Mouse (Mus musculus) retina, postnatal 1 day (tissue): ENCODE measurements around the gene Zscan25.
A peak's percentile ranks its signal among the peaks of the same experiment; 100 is the strongest.
"Not testable (repeated sequence)": the region's sequence is repeated elsewhere in the genome, so short reads cannot be mapped to it uniquely, and the experiment has no call there.

Experiments
- DNase-seq: peaks from one replicate; pipeline ENCODE4 v3.0.0-alpha.2; 2012

Gene Zscan25

GRCm38 (mm10) chr5:145280371-145281143 lies at the start of gene Zscan25:
TSS of gene Zscan25 (plus strand) at chr5:145280500.
- DNase-seq, result peak; percentile 96

GRCm38 (mm10) chr5:145230641-145231040 lies 49.7 kb upstream of the Zscan25 start:
- DNase-seq, result no peak

GRCm38 (mm10) chr5:145231367-145231871 lies 48.9 kb upstream of the Zscan25 start, which contains the start of gene Zfp655:
TSS of gene Zfp655 (plus strand) at chr5:145231715.
- DNase-seq, result peak; percentile 98

GRCm38 (mm10) chr5:145231893-145232411 lies 48.3 kb upstream of the Zscan25 start:
- no peak for DNase-seq

- peak; percentile 46 for DNase-seq
Observed at GRCm38 (mm10) chr5:145234636-145235035, 45.7 kb upstream of the Zscan25 start.

- no peak for DNase-seq
Observed at GRCm38 (mm10) chr5:145249520-145249919, 30.8 kb upstream of the Zscan25 start.

GRCm38 (mm10) chr5:145273568-145273967 lies 6.7 kb upstream of the Zscan25 start:
- not testable (repeated sequence) for DNase-seq

GRCm38 (mm10) chr5:145279948-145280347 lies 352 bp upstream of the Zscan25 start:
- no peak for DNase-seq

GRCm38 (mm10) chr5:145288382-145288781 lies 8.1 kb downstream of the Zscan25 start:
- no peak for DNase-seq

GRCm38 (mm10) chr5:145290697-145291096 lies 10.4 kb downstream of the Zscan25 start:
- no peak for DNase-seq

- no peak for DNase-seq
Observed at GRCm38 (mm10) chr5:145292398-145292797, 12.1 kb downstream of the Zscan25 start.

- no peak for DNase-seq
Observed at GRCm38 (mm10) chr5:145300469-145300868, 20.2 kb downstream of the Zscan25 start.

GRCm38 (mm10) chr5:145301796-145302195 lies 21.5 kb downstream of the Zscan25 start:
- DNase-seq, result not testable (repeated sequence)

GRCm38 (mm10) chr5:145302424-145302823 lies 22.1 kb downstream of the Zscan25 start:
- no peak for DNase-seq

- DNase-seq, result not testable (repeated sequence)
Observed at GRCm38 (mm10) chr5:145306953-145307352, 26.7 kb downstream of the Zscan25 start.

- DNase-seq, result not testable (repeated sequence)
Observed at GRCm38 (mm10) chr5:145307811-145308210, 27.5 kb downstream of the Zscan25 start.

GRCm38 (mm10) chr5:145313845-145314244 lies 33.5 kb downstream of the Zscan25 start:
- DNase-seq, result no peak

- DNase-seq, result no peak
Observed at GRCm38 (mm10) chr5:145317141-145317540, 36.8 kb downstream of the Zscan25 start.

GRCm38 (mm10) chr5:145338756-145339155 lies 58.5 kb downstream of the Zscan25 start:
- not testable (repeated sequence) for DNase-seq
